Mouse (Mus musculus) thymus, adult 2 months (tissue): ENCODE data around the gene Cacng2.

Experiments used
- CTCF ChIP-seq: fragments of 200-500 bp; IDR thresholded peaks from 2 replicates; pipeline ENCODE4 v1.5.1; 2012; ENCODE audit warnings: mild to moderate bottlenecking, control low read depth, low read length, moderate library complexity, borderline replicate concordance; ENCODE audit not compliant: control insufficient read depth, poor library complexity, insufficient read depth; ENCODE audit errors: extremely low read depth
- POLR2A ChIP-seq: fragments of 200-500 bp; IDR thresholded peaks from 2 replicates; pipeline ENCODE4 v1.6.1; 2012; ENCODE audit warnings: mild to moderate bottlenecking, low read length, control low read depth, moderate library complexity; ENCODE audit not compliant: control insufficient read depth, poor library complexity, insufficient read depth; ENCODE audit errors: extremely low read depth

- TF ChIP-seq CTCF (no peak), POLR2A (no peak)
These were observed 35.6 kb upstream of the Cacng2 start for GRCm38 (mm10) chr15:78155421-78155820.
